Mouse (Mus musculus) lung, embryonic 14.5 days (tissue): ENCODE measurements around the gene Mrpl57. TPM values are rescaled to one million over a fixed set of nuclear protein-coding genes. Genes with fewer than 3 reads are reported as not detected.

ENCODE experiments used
- ATAC-seq: fragments of 200-750 bp; cut with Nextera tagmentation; 2 replicates; pipeline ENCODE4 v1.8.0; 2017; ENCODE audit warnings: mild to moderate bottlenecking, moderate TSS enrichment, moderate library complexity; ENCODE audit not compliant: insufficient read depth
- DNase-seq: peaks from one replicate; pipeline ENCODE4 v3.0.0-alpha.2; 2015
- H3K27ac ChIP-seq: fragments of 300-500 bp; sonication (generic); 2 replicates; pipeline ENCODE4 v1.5.1; 2014; ENCODE audit warnings: low read depth, mild to moderate bottlenecking, moderate library complexity
- H3K27me3 ChIP-seq: fragments of 300-500 bp; sonication (generic); 2 replicates; pipeline ENCODE4 v1.6.1; 2014; ENCODE audit warnings: low read length, control low read depth; ENCODE audit not compliant: insufficient read depth
- H3K36me3 ChIP-seq: fragments of 300-500 bp; sonication (generic); 2 replicates; pipeline ENCODE4 v1.6.1; 2014; ENCODE audit warnings: control low read depth; ENCODE audit not compliant: insufficient read depth
- H3K4me1 ChIP-seq: fragments of 300-500 bp; sonication (generic); 2 replicates; pipeline ENCODE4 v1.6.1; 2014; ENCODE audit warnings: antibody characterized with exemption, control low read depth; ENCODE audit not compliant: insufficient read depth
- H3K4me2 ChIP-seq: fragments of 300-500 bp; sonication (generic); 2 replicates; pipeline ENCODE4 v1.6.1; 2014; ENCODE audit warnings: mild to moderate bottlenecking
- H3K4me3 ChIP-seq: fragments of 300-500 bp; sonication (generic); 2 replicates; pipeline ENCODE4 v1.5.1; 2014; ENCODE audit warnings: low read depth, low read length
- H3K9ac ChIP-seq: fragments of 300-500 bp; sonication (generic); 2 replicates; pipeline ENCODE4 v1.6.1; 2014
- H3K9me3 ChIP-seq: fragments of 300-500 bp; sonication (generic); 2 replicates; pipeline ENCODE4 v1.6.1; 2016; ENCODE audit warnings: low read depth, low read length, control low read depth
- CTCF ChIP-seq: IDR thresholded peaks from 2 replicates; pipeline ENCODE4 v1.5.1; 2016; ENCODE audit warnings: antibody characterized with exemption, low read depth
- WGBS: fragments of 180-500 bp; shearing (Covaris S2); extraction: QIAGEN DNeasy Blood & Tissue Kit; methylation state at CpG from one replicate; pipeline ENCODE4 v1.1.7; 2014; 5-methylcytosine and 5-hydroxymethylcytosine counted together
- polyA plus RNA-seq: library from polyadenylated mRNA; unstranded; fragments of >200 nt; fragmentation: Nextera tagmentation; extraction: Ambion mirVana; gene quantifications from 2 replicates; pipeline ENCODE4 v1.2.1, GENCODE M21; 2014

Gene Mrpl57
- polyA plus RNA-seq, result 145 and 158 TPM in 2 replicates

DNA sequence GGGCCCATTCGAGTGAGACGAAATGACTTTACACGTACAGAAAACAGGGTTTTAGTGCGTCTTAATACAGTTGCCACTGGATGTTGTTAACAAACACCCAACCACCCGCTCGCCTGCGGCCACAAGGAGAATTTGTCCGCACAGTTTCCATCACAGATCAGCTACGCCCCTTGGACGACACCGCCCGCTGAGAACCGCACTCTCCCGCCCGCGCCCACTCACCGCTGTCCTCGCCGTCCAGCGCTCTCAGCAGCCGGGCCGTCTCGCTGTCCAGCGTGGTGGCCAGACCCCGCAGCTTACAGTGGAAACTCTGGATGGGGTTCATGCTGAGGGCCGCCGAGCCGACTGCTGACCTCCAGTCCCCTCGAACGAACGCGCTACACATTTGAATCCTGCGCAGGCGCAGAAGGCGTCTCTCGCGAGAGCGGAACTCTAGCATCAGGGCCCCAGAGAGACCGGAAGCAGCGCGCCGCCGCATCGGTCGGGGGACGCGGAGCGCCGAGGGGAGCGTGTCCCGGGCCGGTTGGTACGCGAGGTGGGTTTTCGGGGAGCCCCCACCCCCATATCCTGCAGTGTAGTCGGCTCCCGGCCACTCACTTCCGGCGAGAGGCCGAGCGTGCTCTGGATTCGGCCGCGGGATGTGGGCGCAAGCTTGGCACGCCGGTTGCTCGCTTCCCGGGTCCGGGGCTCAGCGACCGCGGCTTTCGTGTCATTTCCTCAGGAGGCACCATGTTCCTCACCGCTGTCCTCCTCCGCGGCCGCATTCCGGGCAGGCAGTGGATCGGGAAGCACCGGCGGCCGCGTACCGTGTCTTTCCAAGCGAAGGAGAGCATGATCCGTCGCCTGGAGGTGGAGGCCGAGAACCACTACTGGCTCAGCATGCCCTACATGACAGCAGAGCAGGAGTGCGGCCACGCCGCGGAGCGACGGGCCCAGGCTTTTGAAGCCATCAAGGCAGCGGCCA is at the start of gene Mrpl57, which contains the start of gene Ska3:
Mrpl57 (plus strand) TSS at position 447 of the 964 bp plus-strand sequence.
Ska3 (minus strand) TSS at position 398 of the 964 bp plus-strand sequence.
- Histone ChIP-seq H3K4me2 (peak within 1 kb of the TSS; percentile 90), H3K9me3 (no peaks in the 10 kb centered on the region), H3K27me3 (no peaks in the 10 kb centered on the region), H3K4me3 (peak within 1 kb of the TSS; percentile 80), H3K4me1 (peaks cover 6% of the 10 kb centered on the region; the same call in 1 of the 2 replicates), H3K9ac (peak within 1 kb of the TSS; percentile 86), H3K27ac (peak within 1 kb of the TSS; percentile 94), H3K36me3 (peaks cover 27% of the 10 kb centered on the region)
- under 1% methylated on average over 96 of the region's 96 CpGs for WGBS
- TF ChIP-seq CTCF, result peak; percentile 23; the same call in 1 of the 2 replicates
- ATAC-seq, result peak; percentile 97
- peak; percentile 99 for DNase-seq

DNA sequence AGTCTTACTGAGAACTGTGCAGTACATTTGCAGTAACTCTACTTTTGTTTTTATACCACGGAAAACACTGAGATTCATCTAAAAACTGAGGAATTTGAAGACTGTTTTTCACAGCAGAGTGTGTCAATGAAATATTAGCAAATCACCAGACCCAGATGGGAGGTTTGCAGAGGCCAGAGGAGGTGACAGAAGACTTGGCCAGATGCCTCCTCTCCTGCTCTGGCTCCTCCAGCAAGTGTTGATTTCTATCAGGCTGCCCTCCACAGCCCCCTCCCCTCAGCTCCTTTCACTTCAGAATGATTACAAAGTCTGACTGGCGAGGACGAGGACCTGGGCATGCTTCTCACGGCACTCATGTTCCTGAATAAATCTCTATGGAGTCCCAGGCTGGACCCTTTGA is 38.6 kb upstream of the Mrpl57 start:
- WGBS, result 47% methylated on average over 4 of the region's 4 CpGs
- Histone ChIP-seq H3K4me2 (no peak overlapping the region), H3K36me3 (no peaks in the 10 kb centered on the region), H3K27ac (no peak overlapping the region), H3K9me3 (no peaks in the 10 kb centered on the region), H3K9ac (no peak overlapping the region), H3K4me3 (no peak overlapping the region), H3K4me1 (no peaks in the 10 kb centered on the region), H3K27me3 (no peaks in the 10 kb centered on the region)
- ATAC-seq (no peak), DNase-seq (peak; percentile 10)
- no peak for TF ChIP-seq CTCF

DNA sequence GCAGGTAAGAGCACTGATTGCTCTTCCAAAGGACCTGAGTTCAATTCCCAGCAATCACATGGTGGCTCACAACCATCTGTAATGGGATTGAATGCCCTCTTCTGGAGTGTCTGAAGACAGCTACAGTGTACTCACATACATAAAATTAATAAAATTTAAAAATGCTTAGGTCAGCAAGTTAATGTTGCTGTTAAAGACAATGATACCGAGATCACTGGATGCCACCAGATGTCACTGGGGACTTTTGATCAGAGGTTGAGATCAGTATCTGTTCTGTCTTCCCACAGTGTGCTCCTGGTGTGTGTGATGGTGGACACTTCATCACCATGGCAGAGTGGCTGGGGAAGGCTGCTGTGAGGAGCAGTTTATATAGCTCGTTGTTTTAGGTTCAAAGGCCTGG is 36.7 kb upstream of the Mrpl57 start:
- Histone ChIP-seq H3K4me1 (no peaks in the 10 kb centered on the region), H3K9ac (no peak overlapping the region), H3K4me3 (no peak overlapping the region), H3K27me3 (no peaks in the 10 kb centered on the region), H3K36me3 (no peaks in the 10 kb centered on the region), H3K9me3 (no peaks in the 10 kb centered on the region), H3K27ac (no peak overlapping the region), H3K4me2 (no peak overlapping the region)
- WGBS, result 53% methylated on average over 2 of the region's 2 CpGs
- TF ChIP-seq CTCF, result no peak
- ATAC-seq (no peak), DNase-seq (no peak)

DNA sequence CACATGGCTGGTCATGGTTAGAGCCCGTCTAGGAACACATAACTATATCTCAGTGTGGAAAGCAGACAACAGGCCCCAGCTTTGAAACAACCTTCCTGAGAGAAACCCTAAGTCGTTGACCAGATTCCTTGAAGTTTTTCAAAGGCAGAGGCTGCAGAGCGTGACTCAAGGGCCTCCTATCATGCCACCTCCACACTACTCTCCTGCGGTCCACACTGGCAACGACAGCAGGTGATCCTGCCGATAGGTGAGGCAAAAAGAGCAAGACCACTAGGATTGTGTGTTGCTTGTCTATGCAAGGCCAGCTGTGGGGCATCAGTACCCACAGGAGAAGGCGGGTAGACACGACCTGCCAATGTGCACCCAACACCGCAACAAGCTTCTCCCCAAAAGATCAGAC is 36.3 kb upstream of the Mrpl57 start:
- no peak overlapping the region for H3K9ac ChIP-seq
- TF ChIP-seq CTCF, result no peak
- no peaks in the 10 kb centered on the region for H3K27me3 ChIP-seq
- H3K4me1 ChIP-seq, result no peaks in the 10 kb centered on the region
- H3K4me2 ChIP-seq, result no peak overlapping the region
- H3K9me3 ChIP-seq, result no peaks in the 10 kb centered on the region
- 84% methylated on average over 9 of the region's 9 CpGs for WGBS
- ATAC-seq, result no peak
- no peak overlapping the region for H3K27ac ChIP-seq
- no peak for DNase-seq
- H3K4me3 ChIP-seq, result no peak overlapping the region
- no peaks in the 10 kb centered on the region for H3K36me3 ChIP-seq

DNA sequence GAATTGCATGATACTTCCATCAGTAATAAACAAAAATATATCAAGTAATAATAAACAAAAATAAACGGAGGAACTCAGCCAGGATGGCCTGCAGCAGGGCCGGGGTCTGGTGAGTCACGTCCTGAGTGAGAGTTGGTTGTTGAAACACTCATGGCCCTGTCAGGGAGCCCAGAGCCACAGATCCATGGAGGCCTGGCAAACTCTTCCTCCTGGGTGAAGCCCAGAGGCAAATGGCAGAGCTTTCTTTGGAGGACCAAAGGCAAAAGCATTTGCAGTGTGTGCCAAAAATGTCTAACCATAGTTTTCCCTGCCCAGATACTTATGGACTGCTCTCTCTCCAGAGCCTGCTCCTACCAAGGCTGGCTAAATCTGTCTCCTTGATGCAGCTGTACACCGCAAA is 34.9 kb upstream of the Mrpl57 start:
- Histone ChIP-seq H3K4me1 (no peaks in the 10 kb centered on the region), H3K9me3 (no peaks in the 10 kb centered on the region), H3K4me3 (no peak overlapping the region), H3K27me3 (no peaks in the 10 kb centered on the region), H3K9ac (no peak overlapping the region), H3K36me3 (no peaks in the 10 kb centered on the region), H3K4me2 (no peak overlapping the region), H3K27ac (no peak overlapping the region)
- DNase-seq (no peak), ATAC-seq (no peak)
- no peak for TF ChIP-seq CTCF
- 61% methylated on average over 4 of the region's 4 CpGs for WGBS

DNA sequence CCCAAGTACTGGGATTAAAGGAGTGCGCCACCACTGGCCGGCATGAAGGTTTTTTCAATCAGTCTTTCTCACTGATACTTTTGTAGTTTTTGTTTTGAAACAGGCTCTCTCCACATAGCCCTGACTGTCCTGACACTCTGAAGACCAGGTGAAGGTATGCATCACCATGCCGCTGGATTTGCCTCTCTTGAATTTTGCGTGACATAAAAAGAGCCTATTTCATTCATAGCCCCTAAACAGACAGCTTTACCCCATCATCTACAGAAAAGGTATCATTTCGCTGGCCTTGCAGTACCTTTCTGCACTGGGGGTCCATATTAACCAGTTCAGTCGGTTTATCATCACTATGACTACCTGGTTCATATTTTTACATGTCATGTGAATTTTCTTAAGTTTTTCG is 28.5 kb upstream of the Mrpl57 start:
- WGBS, result 10% methylated on average over 7 of the region's 7 CpGs
- peak; percentile 5 for DNase-seq
- Histone ChIP-seq H3K4me2 (peak overlapping the region; percentile 85), H3K36me3 (peaks cover 24% of the 10 kb centered on the region), H3K4me1 (peaks cover 3% of the 10 kb centered on the region; the same call in 1 of the 2 replicates), H3K9ac (peak overlapping the region; percentile 5; the same call in 1 of the 2 replicates), H3K4me3 (peak overlapping the region; percentile 77), H3K27me3 (no peaks in the 10 kb centered on the region), H3K27ac (no peak overlapping the region), H3K9me3 (no peaks in the 10 kb centered on the region)
- ATAC-seq, result peak; percentile 37; the same call in 1 of the 2 replicates
- peak; percentile 17; the same call in 1 of the 2 replicates for TF ChIP-seq CTCF
